Mouse (Mus musculus): Measurements from ENCODE around the gene Maats1. TPM values are rescaled to one million over a fixed set of nuclear protein-coding genes. Genes with fewer than 3 reads are reported as not detected.
A peak's percentile ranks its signal among the peaks of the same experiment; 100 is the strongest.

Maats1 gene
- total and polyA plus RNA-seq, 3 experiments, result 0.20 TPM; not detected in 2

- H3K79me2 ChIP-seq (replicated peaks; ENCODE audit: control insufficient read depth, insufficient read depth, low read length), result no peaks in the 10 kb centered on the region
- WGBS, result 47% methylated on average over 4 of the region's 4 CpGs
- peak overlapping the region; percentile 53 for H3K27ac ChIP-seq
- H3K9ac ChIP-seq (ENCODE audit: low read depth, low read length), result peak overlapping the region; percentile 23; the same call in 1 of the 2 replicates
- intact Hi-C loops (cut with DNase I), result no loop called here
- peaks cover 7% of the 10 kb centered on the region for H3K36me3 ChIP-seq (ENCODE audit: control insufficient read depth, insufficient read depth, low read length)
- H3K4me1 ChIP-seq (ENCODE audit: control insufficient read depth, insufficient read depth, low read length), result peaks cover 14% of the 10 kb centered on the region
- TF ChIP-seq CTCF (IDR thresholded peaks at IDR 0.05) (no peak), POLR2A (IDR thresholded peaks at IDR 0.05; ENCODE audit: insufficient read depth, low read depth, low read length) (no peak), EP300 (IDR thresholded peaks at IDR 0.05; ENCODE audit: insufficient read depth, low read depth, low read length) (no peak)
- no peak overlapping the region for H3K4me3 ChIP-seq
- no peaks in the 10 kb centered on the region for H3K27me3 ChIP-seq (ENCODE audit: control insufficient read depth, insufficient read depth, low read length)
- no peak for DNase-seq
Observed at GRCm38 (mm10) chr16:38369992-38370484, 28.1 kb upstream of the Maats1 start.

DNA sequence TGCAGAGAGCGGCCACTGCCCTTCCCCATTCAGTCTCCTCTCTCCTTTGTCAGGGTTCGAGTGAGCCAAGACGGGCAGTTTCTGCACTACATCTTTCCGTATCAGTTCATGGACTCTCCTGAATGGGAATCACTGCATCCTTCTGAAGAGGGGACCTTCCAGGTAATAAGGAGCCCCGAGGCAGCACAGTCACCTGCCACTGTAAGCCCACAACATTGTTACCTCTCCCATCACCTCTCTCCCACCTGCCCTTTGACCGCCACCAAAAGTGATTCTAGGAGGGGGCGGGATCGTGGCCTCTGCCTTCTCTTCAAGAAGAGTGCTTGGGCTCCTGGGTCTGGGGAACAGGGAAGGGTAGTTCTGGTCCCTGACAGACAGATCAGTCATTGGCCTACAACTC lies 27.5 kb upstream of the Maats1 start:
- DNase-seq, result no peak
- Histone ChIP-seq H3K79me2 (replicated peaks; ENCODE audit: control insufficient read depth, insufficient read depth, low read length) (no peaks in the 10 kb centered on the region), H3K27me3 (ENCODE audit: control insufficient read depth, insufficient read depth, low read length) (no peaks in the 10 kb centered on the region), H3K4me1 (ENCODE audit: control insufficient read depth, insufficient read depth, low read length) (peaks cover 11% of the 10 kb centered on the region), H3K9ac (ENCODE audit: low read depth, low read length) (no peak overlapping the region), H3K27ac (peak overlapping the region; percentile 9; the same call in 1 of the 2 replicates), H3K4me3 (no peak overlapping the region), H3K36me3 (ENCODE audit: control insufficient read depth, insufficient read depth, low read length) (peaks cover 7% of the 10 kb centered on the region)
- TF ChIP-seq POLR2A (IDR thresholded peaks at IDR 0.05; ENCODE audit: insufficient read depth, low read depth, low read length), result no peak
- intact Hi-C loops (cut with DNase I), result no loop called here
- WGBS, result 74% methylated on average over 8 of the region's 8 CpGs

GRCm38 (mm10) chr16:38369000-38369399 lies 27.1 kb upstream of the Maats1 start:
- TF ChIP-seq EP300 (IDR thresholded peaks at IDR 0.05; ENCODE audit: insufficient read depth, low read depth, low read length) (no peak), CTCF (IDR thresholded peaks at IDR 0.05) (no peak), POLR2A (IDR thresholded peaks at IDR 0.05; ENCODE audit: insufficient read depth, low read depth, low read length) (no peak)
- Histone ChIP-seq H3K9ac (ENCODE audit: low read depth, low read length) (no peak overlapping the region), H3K27me3 (ENCODE audit: control insufficient read depth, insufficient read depth, low read length) (no peaks in the 10 kb centered on the region), H3K4me1 (ENCODE audit: control insufficient read depth, insufficient read depth, low read length) (peaks cover 11% of the 10 kb centered on the region), H3K4me3 (no peak overlapping the region), H3K79me2 (replicated peaks; ENCODE audit: control insufficient read depth, insufficient read depth, low read length) (no peaks in the 10 kb centered on the region), H3K36me3 (ENCODE audit: control insufficient read depth, insufficient read depth, low read length) (peaks cover 7% of the 10 kb centered on the region), H3K27ac (no peak overlapping the region; the same call in 1 of the 2 replicates)
- intact Hi-C loops (cut with DNase I), result no loop called here
- 70% methylated on average over 7 of the region's 7 CpGs for WGBS
- no peak for DNase-seq

DNA sequence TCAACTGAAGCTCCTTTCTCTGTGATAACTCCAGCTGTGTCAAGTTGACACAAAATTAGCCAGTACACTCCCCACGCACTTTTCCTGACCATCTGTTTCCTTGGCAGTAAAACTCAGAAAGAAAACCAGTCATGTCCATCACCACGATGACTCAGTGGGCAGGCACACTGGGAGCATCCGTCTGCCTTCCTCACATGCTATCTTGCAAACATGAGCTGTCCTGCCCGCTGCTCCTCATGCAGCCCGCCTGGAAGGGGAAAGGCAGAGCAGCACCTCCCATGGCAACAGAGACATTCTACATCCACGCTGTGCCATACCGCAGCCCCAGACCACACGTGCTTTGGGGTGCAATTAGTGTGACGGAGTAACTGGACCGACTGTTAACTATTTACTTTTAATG lies 26.4 kb upstream of the Maats1 start:
- WGBS, result 10% methylated on average over 10 of the region's 10 CpGs
- Histone ChIP-seq H3K27me3 (ENCODE audit: control insufficient read depth, insufficient read depth, low read length) (no peaks in the 10 kb centered on the region), H3K36me3 (ENCODE audit: control insufficient read depth, insufficient read depth, low read length) (peaks cover 7% of the 10 kb centered on the region), H3K79me2 (replicated peaks; ENCODE audit: control insufficient read depth, insufficient read depth, low read length) (no peaks in the 10 kb centered on the region), H3K4me3 (0 out of 2 replicates have a peak overlapping the region, but pooled peaks have one; percentile 18), H3K4me1 (ENCODE audit: control insufficient read depth, insufficient read depth, low read length) (peaks cover 11% of the 10 kb centered on the region), H3K27ac (peak overlapping the region; percentile 15; the same call in 1 of the 2 replicates), H3K9ac (ENCODE audit: low read depth, low read length) (peak overlapping the region; percentile 46; the same call in 1 of the 2 replicates)
- TF ChIP-seq CTCF (IDR thresholded peaks at IDR 0.05), result no peak
- TF ChIP-seq EP300 (IDR thresholded peaks at IDR 0.05; ENCODE audit: insufficient read depth, low read depth, low read length), result no peak
- no peak for TF ChIP-seq POLR2A (IDR thresholded peaks at IDR 0.05; ENCODE audit: insufficient read depth, low read depth, low read length)
- intact Hi-C loops (cut with DNase I), result no loop called here
- DNase-seq, result peak; percentile 46 to 58

- no peak for TF ChIP-seq CTCF (IDR thresholded peaks at IDR 0.05)
- Histone ChIP-seq H3K79me2 (replicated peaks; ENCODE audit: control insufficient read depth, insufficient read depth, low read length) (no peaks in the 10 kb centered on the region), H3K4me1 (ENCODE audit: control insufficient read depth, insufficient read depth, low read length) (peaks cover 15% of the 10 kb centered on the region), H3K4me3 (peak overlapping the region; percentile 56), H3K27me3 (ENCODE audit: control insufficient read depth, insufficient read depth, low read length) (no peaks in the 10 kb centered on the region), H3K36me3 (ENCODE audit: control insufficient read depth, insufficient read depth, low read length) (peaks cover 7% of the 10 kb centered on the region), H3K9ac (ENCODE audit: low read depth, low read length) (peak overlapping the region; percentile 6; the same call in 1 of the 2 replicates), H3K27ac (no peak overlapping the region; the same call in 1 of the 2 replicates)
- intact Hi-C loops (cut with DNase I), result no loop called here
- WGBS, result 55% methylated on average over 4 of the region's 4 CpGs
- no peak for DNase-seq
Observed at GRCm38 (mm10) chr16:38366231-38366630, 24.3 kb upstream of the Maats1 start.

GRCm38 (mm10) chr16:38365390-38365789 lies 23.4 kb upstream of the Maats1 start:
- peaks cover 7% of the 10 kb centered on the region for H3K36me3 ChIP-seq (ENCODE audit: control insufficient read depth, insufficient read depth, low read length)
- peak overlapping the region; percentile 56 for H3K4me3 ChIP-seq
- H3K9ac ChIP-seq (ENCODE audit: low read depth, low read length), result peak overlapping the region; percentile 64
- DNase-seq, result no peak
- H3K27me3 ChIP-seq (ENCODE audit: control insufficient read depth, insufficient read depth, low read length), result no peaks in the 10 kb centered on the region
- intact Hi-C loops (cut with DNase I), result no loop called here
- TF ChIP-seq CTCF (IDR thresholded peaks at IDR 0.05) (no peak), POLR2A (IDR thresholded peaks at IDR 0.05; ENCODE audit: insufficient read depth, low read depth, low read length) (no peak)
- H3K4me1 ChIP-seq (ENCODE audit: control insufficient read depth, insufficient read depth, low read length), result peaks cover 12% of the 10 kb centered on the region
- no peaks in the 10 kb centered on the region for H3K79me2 ChIP-seq (replicated peaks; ENCODE audit: control insufficient read depth, insufficient read depth, low read length)
- 67% methylated on average over 10 of the region's 10 CpGs for WGBS
- H3K27ac ChIP-seq, result peak overlapping the region; percentile 89
